Mouse (Mus musculus): ENCODE data around the gene Ralgds. TPM values are rescaled to one million over a fixed set of nuclear protein-coding genes. Genes with fewer than 3 reads are reported as not detected.

Gene Ralgds
- polyA plus RNA-seq (2012): 10.8 and 16.0 TPM in 2 replicates

DNA sequence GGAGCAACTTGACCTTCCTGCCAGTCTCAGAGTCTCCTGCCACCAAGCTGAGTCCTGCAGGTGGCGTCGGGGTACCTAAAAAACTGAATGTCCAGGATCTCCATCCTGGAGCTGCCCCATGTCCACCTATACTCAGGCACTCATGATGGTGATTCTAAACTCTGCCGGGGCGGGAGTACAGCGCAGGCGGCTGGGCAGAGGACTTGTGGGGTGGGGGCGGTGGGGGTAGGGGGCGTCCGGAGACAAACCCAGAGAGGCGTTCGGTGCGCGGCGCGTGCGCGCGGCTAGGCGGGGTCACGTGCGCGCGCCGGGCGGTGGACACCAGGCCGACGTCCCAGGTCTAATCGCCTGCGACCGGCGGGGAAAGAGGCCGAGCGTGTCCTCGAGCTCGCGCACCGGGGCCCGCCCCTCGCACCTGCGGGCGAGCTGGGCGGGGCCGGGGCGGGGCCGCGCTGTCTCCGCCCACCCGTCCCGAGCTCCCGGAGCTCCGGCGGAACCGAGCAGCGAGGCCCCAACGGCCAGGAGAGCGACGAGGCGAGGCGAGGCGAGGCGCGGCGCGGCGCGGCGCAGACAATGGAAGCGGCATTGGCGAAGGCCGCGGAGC, at the start of gene Ralgds:
Gene Ralgds, plus strand, starts transcription at position 328 of the 604 bp plus-strand sequence.

DNA sequence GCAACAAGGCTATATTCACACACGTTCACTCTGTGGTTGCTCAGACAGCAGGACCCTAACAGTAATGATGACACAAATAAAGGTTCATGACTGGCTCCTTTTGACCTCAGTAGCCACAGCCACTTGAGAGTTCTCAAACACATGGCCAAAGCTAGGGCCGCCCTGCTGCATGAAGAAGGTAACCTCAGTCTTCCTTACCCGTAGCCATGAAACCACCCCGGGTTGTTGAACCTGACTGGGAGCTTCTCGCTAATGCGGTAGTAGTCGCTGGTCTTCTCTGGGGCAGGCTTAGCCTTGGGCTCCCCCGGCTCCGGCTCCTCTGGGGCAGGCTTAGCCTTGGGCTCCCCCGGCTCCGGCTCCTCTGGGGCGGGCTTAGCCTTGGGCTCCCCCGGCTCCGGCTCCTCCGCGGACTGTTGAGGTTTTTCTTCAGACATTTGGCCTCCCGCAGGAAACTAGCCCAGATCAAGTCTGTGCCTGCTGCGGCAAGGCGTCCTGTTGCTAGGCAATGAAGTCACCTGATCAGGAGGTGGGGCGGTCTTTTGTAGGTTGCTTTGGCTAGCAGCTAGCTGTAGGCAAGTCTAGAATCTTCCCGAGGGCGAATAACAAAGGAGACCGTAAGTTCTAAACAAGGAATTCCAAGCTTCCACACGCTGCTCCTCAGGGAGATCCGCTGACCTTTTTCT, 46.9 kb upstream of the Ralgds start, which contains the start of gene 1700007K13Rik:
Gene 1700007K13Rik, minus strand, starts transcription at position 497 of the 683 bp plus-strand sequence.

DNA sequence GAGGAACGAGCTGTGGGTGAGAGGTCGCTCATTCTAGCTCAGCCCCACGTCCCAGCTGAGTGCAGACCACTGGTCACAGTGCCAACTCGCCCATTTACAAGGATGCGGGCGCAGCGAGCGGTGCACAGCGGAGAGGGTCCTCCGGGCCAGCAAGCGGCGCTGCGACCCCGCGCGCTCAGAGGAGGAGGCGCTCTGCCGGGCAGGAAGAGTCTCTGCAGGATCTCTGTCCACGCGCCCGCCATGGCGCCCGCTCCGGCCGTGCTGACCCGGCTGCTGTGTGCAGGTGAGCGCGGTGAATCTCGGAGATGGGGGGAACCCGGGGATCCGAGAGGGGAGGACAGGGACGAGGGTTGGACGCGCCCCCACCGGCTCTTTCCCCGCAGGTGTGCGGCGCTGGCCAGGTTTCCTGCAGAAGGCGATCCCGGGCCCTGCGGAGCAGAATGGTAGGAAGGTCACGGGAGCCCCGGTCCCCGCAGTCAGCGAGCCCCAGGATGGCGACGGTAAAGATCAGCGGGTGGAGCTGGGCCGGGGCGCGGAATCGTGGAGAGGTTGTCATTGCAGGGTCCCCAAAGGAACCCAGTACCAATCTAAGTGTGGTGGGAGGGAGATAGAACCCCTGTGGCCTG, 45.0 kb upstream of the Ralgds start, which contains the start of gene Mrps2:
Gene Mrps2, plus strand, starts transcription at position 207 of the 626 bp plus-strand sequence.

DNA sequence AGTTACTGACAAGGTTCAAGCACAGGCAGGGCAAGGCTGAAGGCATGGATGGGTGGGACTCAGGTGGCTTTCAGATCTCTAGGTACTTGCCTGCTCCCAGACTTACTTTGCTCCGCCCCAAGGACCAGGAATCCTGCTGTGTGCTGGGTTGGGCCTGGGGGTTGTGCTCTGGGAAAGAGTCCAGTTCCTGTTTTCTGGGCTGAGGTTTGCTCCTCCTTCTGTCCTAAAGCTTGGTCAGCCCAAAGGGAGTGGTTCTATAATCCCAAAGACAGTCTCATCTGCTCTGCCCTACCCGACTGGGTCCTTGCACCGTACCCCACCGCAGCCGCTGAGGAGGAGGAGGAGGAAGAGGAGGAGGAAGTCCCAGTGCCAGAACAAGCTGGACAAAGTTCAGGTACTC, 16.3 kb upstream of the Ralgds start, which contains the start of gene Gbgt1:
Gene Gbgt1, plus strand, starts transcription at position 221 of the 400 bp plus-strand sequence.

DNA sequence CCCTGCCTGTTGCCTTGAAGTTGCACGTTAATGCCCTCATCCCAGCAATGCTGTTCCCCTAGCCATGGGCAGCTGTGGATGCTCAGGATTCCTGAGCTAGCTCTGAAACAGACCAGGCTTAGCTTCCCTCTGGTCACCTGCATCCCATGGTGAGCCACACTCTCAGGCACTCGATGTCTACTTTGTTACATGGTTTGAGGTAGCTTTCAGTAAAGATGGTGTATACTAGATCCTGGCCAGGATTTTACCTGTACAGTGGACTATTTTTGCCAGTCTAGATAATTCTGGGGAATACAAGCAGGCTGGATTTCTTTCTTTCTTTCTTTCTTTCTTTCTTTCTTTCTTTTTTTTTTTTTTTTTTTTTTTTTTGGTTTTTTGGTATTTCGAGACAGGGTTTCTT, 7.1 kb upstream of the Ralgds start, which contains the start of gene Gm10134:
Gene Gm10134, plus strand, starts transcription at position 301 of the 400 bp plus-strand sequence.

DNA sequence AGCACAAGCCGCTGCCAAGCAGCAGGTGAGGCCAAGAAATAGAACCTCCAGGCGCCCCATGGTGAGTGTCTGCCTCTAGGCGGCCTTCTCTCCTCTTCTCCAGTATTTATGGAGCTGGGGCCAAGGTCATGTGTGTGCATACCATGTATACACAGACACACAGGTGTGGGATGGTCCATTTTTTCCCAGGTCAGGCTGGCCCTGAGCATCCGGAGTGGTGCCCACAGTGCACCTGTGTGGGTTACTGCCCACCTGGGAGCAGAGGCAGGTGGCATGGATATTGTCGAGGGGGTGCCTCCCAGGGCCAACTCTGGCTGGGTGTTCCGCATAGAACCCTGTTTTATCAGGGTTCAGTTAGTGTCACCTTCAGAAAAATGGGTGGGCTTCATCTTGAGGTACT, 50.4 kb downstream of the Ralgds start, which contains the start of gene Cel:
Gene Cel, minus strand, starts transcription at position 101 of the 400 bp plus-strand sequence.

DNA sequence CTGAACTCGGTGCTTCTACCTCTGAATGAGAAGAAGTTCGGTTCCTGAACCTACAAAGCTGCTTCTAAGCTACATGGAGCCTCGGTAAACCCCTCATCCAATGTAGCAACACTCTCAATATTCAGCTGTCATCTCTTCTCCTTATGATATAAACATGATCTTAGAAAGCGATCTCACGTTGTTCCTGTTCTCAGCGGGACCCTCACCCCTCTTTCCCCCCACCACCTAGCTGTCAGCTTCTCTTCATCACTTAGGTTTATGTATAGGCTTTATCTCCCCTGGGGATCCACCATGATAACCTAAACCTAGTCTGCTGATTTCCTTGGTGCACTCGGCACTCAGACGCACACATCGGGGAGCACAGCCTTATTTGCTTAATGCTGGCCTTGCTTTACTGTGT, 70.7 kb downstream of the Ralgds start, which contains the start of gene Gtf3c5:
Gene Gtf3c5, minus strand, starts transcription at position 101 of the 400 bp plus-strand sequence.

Other genes starting within 250 kb of the Ralgds start
- 1.3 and 2.3 TPM in 2 replicates for gene Ppp1r26, start 66.3 kb upstream of the Ralgds start, polyA plus RNA-seq (2012)
- gene 1700007K13Rik, start 46.8 kb upstream of the Ralgds start, polyA plus RNA-seq (2012): 0.38 TPM in 1 of 2 replicates, not detected in the other
- 34.9 and 39.3 TPM in 2 replicates for gene Mrps2, start 45.1 kb upstream of the Ralgds start, polyA plus RNA-seq (2012)
- gene Gbgt1, start 16.2 kb upstream of the Ralgds start, polyA plus RNA-seq (2012): not detected in 2 replicates
- not detected in 2 replicates for gene Gm10134, start 7.0 kb upstream of the Ralgds start, polyA plus RNA-seq (2012)
- gene Cel, start 50.3 kb downstream of the Ralgds start, polyA plus RNA-seq (2012): 0.12 TPM in 1 of 2 replicates, not detected in the other
- gene Gtf3c5, start 70.6 kb downstream of the Ralgds start, polyA plus RNA-seq (2012): 18.7 and 24.3 TPM in 2 replicates
- gene Gfi1b, start 108.9 kb downstream of the Ralgds start, polyA plus RNA-seq (2012): 76.4 and 100 TPM in 2 replicates
- 2.4 and 4.5 TPM in 2 replicates for gene Tsc1, start 128.1 kb downstream of the Ralgds start, polyA plus RNA-seq (2012)
- 0.21 and 0.43 TPM in 2 replicates for gene Spaca9, start 186.6 kb downstream of the Ralgds start, polyA plus RNA-seq (2012)
- gene Ak8, start 187.0 kb downstream of the Ralgds start, polyA plus RNA-seq (2012): 0.23 and 0.36 TPM in 2 replicates